Mouse (Mus musculus): ENCODE data around the gene Tlr2. TPM values are rescaled to one million over a fixed set of nuclear protein-coding genes. Genes with fewer than 3 reads are reported as not detected.

Tlr2 gene
- polyA plus RNA-seq, 1 experiment from 2014 or later = 2.5 TPM

DNA sequence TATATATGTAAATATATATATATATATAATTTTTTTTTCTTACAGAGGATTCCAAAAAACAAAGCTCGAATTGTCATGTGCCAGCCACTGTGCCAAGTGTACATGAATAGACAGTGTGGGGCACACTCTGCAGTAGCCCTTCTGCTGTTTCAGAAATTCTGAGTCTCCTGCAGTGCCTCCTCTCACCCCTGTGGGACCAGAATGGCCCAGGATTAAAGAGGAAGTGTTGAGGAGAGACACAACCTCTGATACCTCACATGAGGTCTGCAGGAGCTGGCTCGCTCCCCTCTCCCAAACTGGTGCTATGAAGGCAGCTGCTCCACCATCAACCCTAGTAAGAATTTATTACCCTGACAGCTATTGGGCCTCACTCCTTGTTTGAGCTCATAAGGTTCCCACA lies 7.8 kb upstream of the Tlr2 start:
- Histone ChIP-seq H3K4me1 (ENCODE audit: control insufficient read depth, low read depth, low read length) (no peaks in the 10 kb centered on the region), H3K9ac (ENCODE audit: low read depth, low read length) (no peak overlapping the region), H3K27me3 (ENCODE audit: control insufficient read depth, insufficient read depth, low read depth, low read length) (no peaks in the 10 kb centered on the region), H3K4me2 (ENCODE audit: low read depth, low read length) (no peak overlapping the region), H3K27ac (ENCODE audit: low read length) (no peak overlapping the region), H3K36me3 (ENCODE audit: control insufficient read depth, insufficient read depth) (no peaks in the 10 kb centered on the region), H3K4me3 (ENCODE audit: low read depth, low read length) (no peak overlapping the region), H3K9me3 (replicated peaks; ENCODE audit: control insufficient read depth, low read length) (no peaks in the 10 kb centered on the region)
- ATAC-seq (ENCODE audit: low read depth) = no peak
- WGBS (ENCODE audit: insufficient replicate concordance) = 54% methylated on average over 2 of the region's 2 CpGs

DNA sequence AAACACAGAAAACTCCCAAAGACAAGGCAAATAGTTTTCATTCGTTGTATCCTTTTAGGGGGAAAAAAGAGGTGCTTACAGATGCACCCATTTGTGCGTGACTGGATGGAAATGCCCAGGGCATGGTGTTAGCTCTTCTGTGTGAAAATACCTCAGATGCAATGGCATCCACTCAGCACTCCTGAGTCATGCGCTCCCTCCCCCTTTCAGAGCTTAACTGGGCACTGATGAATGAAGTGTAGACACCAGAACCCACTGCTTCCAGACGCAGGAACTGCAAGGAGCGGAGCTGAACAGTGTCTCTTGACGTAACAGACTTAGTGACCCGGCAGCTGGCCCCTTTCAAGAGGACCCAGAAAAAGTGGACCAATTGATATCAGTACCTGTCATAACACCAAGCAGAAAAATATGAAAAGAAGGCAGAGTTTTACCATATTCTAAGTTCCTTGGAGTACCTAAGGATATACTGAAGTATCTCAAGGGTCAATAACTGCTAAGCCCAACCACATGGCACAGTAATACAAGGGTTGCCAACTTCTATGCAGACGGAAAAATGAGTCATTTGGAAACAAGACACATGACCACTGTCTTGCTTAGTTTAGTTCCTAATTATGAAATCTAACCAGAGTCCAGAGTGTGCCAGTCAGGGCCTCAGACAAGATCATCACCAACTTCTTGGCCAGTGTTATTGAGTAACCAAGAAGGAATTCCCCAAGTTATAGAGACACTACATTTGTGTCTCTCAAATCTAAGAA lies 3.4 kb upstream of the Tlr2 start:
- ATAC-seq (ENCODE audit: low read depth) = peak; percentile 54
- H3K9me3 ChIP-seq (replicated peaks; ENCODE audit: control insufficient read depth, low read length) = no peaks in the 10 kb centered on the region
- H3K36me3 ChIP-seq (ENCODE audit: control insufficient read depth, insufficient read depth) = no peaks in the 10 kb centered on the region

DNA sequence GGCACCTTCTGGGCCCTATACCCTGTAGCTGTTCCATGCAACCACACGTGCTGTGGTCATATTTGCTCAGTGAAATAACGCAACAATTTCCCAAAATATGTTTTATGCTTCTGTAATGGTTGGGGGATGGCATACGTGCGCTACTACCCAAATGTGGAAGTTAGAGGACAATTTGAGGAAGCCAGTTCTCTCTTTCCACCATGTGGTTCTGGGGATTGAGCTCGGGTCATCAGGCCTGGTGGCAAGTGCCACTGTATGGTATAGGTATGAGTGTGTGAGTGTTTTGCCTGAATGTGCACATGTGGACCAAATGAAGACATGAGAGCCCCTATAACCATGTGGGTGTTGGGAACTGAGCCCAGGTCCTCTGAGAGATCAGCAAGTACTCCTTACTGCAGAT lies 2.1 kb downstream of the Tlr2 start:
- no peak overlapping the region for H3K4me3 ChIP-seq (ENCODE audit: low read depth, low read length)
- H3K27ac ChIP-seq (ENCODE audit: low read length) = no peak overlapping the region
- H3K9ac ChIP-seq (ENCODE audit: low read depth, low read length) = no peak overlapping the region
- H3K4me2 ChIP-seq (ENCODE audit: low read depth, low read length) = no peak overlapping the region
- H3K36me3 ChIP-seq (ENCODE audit: control insufficient read depth, insufficient read depth) = no peaks in the 10 kb centered on the region
- no peak for ATAC-seq (ENCODE audit: low read depth)
- no peaks in the 10 kb centered on the region; the same call in 1 of the 2 replicates for H3K4me1 ChIP-seq (ENCODE audit: control insufficient read depth, low read depth, low read length)
- H3K27me3 ChIP-seq (ENCODE audit: control insufficient read depth, insufficient read depth, low read depth, low read length) = peaks cover 9% of the 10 kb centered on the region
- WGBS (ENCODE audit: insufficient replicate concordance) = 58% methylated on average over 5 of the region's 5 CpGs
- H3K9me3 ChIP-seq (replicated peaks; ENCODE audit: control insufficient read depth, low read length) = no peaks in the 10 kb centered on the region

More for the DNA sequence above, 3.4 kb upstream of the Tlr2 start:
- H3K4me1 ChIP-seq (ENCODE audit: control insufficient read depth, low read depth, low read length) = no peaks in the 10 kb centered on the region; the same call in 1 of the 2 replicates
- no peak overlapping the region for H3K4me3 ChIP-seq (ENCODE audit: low read depth, low read length)
- H3K27me3 ChIP-seq (ENCODE audit: control insufficient read depth, insufficient read depth, low read depth, low read length) = peaks cover 9% of the 10 kb centered on the region
- no peak overlapping the region for H3K4me2 ChIP-seq (ENCODE audit: low read depth, low read length)
- H3K9ac ChIP-seq (ENCODE audit: low read depth, low read length) = no peak overlapping the region
- 49% methylated on average over 8 of the region's 8 CpGs for WGBS (ENCODE audit: insufficient replicate concordance)
- H3K27ac ChIP-seq (ENCODE audit: low read length) = no peak overlapping the region

DNA sequence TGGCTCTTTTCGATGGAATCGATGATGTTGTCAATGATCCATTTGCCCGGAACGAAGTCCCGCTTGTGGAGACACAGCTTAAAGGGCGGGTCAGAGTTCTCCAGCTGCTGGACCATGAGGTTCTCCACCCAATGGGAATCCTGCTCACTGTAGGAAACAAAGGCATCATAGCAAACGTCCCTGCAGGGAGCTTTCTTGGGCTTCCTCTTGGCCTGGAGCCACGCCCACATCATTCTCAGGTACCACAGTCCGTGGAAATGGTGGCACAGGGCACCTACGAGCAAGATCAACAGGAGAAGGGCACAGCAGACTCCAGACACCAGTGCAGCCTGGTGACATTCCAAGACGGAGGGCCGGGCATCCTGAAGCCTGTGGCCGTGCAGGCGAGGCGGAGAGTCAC lies 4.9 kb downstream of the Tlr2 start:
- peaks cover 6% of the 10 kb centered on the region for H3K27me3 ChIP-seq (ENCODE audit: control insufficient read depth, insufficient read depth, low read depth, low read length)
- H3K4me1 ChIP-seq (ENCODE audit: control insufficient read depth, low read depth, low read length) = no peaks in the 10 kb centered on the region
- no peak for ATAC-seq (ENCODE audit: low read depth)
- H3K4me3 ChIP-seq (ENCODE audit: low read depth, low read length) = no peak overlapping the region
- H3K27ac ChIP-seq (ENCODE audit: low read length) = no peak overlapping the region
- no peaks in the 10 kb centered on the region for H3K36me3 ChIP-seq (ENCODE audit: control insufficient read depth, insufficient read depth)
- no peak overlapping the region for H3K4me2 ChIP-seq (ENCODE audit: low read depth, low read length)
- WGBS (ENCODE audit: insufficient replicate concordance) = 72% methylated on average over 15 of the region's 15 CpGs
- H3K9ac ChIP-seq (ENCODE audit: low read depth, low read length) = no peak overlapping the region
- no peaks in the 10 kb centered on the region for H3K9me3 ChIP-seq (replicated peaks; ENCODE audit: control insufficient read depth, low read length)

- WGBS (ENCODE audit: insufficient replicate concordance) = 54% methylated on average over 5 of the region's 5 CpGs
- ATAC-seq (ENCODE audit: low read depth) = no peak
- H3K4me2 ChIP-seq (ENCODE audit: low read depth, low read length) = no peak overlapping the region
- no peak overlapping the region for H3K27ac ChIP-seq (ENCODE audit: low read length)
- no peak overlapping the region for H3K4me3 ChIP-seq (ENCODE audit: low read depth, low read length)
- no peaks in the 10 kb centered on the region for H3K27me3 ChIP-seq (ENCODE audit: control insufficient read depth, insufficient read depth, low read depth, low read length)
- H3K36me3 ChIP-seq (ENCODE audit: control insufficient read depth, insufficient read depth) = no peaks in the 10 kb centered on the region
- H3K9me3 ChIP-seq (replicated peaks; ENCODE audit: control insufficient read depth, low read length) = no peaks in the 10 kb centered on the region
- H3K9ac ChIP-seq (ENCODE audit: low read depth, low read length) = no peak overlapping the region
- H3K4me1 ChIP-seq (ENCODE audit: control insufficient read depth, low read depth, low read length) = no peaks in the 10 kb centered on the region
Observed at GRCm38 (mm10) chr3:83828145-83828611, 13.4 kb downstream of the Tlr2 start.

GRCm38 (mm10) chr3:83827684-83828083 lies 13.9 kb downstream of the Tlr2 start:
- Histone ChIP-seq H3K4me2 (ENCODE audit: low read depth, low read length) (no peak overlapping the region), H3K36me3 (ENCODE audit: control insufficient read depth, insufficient read depth) (no peaks in the 10 kb centered on the region), H3K4me1 (ENCODE audit: control insufficient read depth, low read depth, low read length) (no peaks in the 10 kb centered on the region), H3K4me3 (ENCODE audit: low read depth, low read length) (no peak overlapping the region), H3K27ac (ENCODE audit: low read length) (no peak overlapping the region), H3K9ac (ENCODE audit: low read depth, low read length) (no peak overlapping the region), H3K9me3 (replicated peaks; ENCODE audit: control insufficient read depth, low read length) (no peaks in the 10 kb centered on the region), H3K27me3 (ENCODE audit: control insufficient read depth, insufficient read depth, low read depth, low read length) (no peaks in the 10 kb centered on the region)
- ATAC-seq (ENCODE audit: low read depth) = no peak
- WGBS (ENCODE audit: insufficient replicate concordance) = 75% methylated on average over 9 of the region's 9 CpGs

DNA sequence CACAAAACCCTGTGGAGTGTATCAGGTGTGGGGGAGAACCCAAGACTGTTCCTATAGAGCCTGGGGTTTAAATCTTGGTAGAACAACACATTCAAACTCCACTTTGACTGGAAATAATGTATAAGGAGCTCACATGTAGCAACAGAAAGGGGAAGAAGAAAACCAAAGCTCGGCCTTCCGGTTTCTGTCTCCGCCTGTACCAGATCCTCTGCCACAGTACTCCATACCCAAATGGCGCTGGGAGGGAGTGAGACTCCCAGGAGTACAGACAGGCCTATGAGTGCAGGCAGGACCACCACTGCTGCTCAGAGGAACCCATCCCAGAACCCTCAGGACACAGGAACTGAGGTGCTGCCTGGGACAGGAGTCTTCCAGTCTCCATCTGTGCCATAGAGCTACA lies 17.8 kb downstream of the Tlr2 start:
- H3K4me1 ChIP-seq (ENCODE audit: control insufficient read depth, low read depth, low read length) = no peaks in the 10 kb centered on the region
- H3K9ac ChIP-seq (ENCODE audit: low read depth, low read length) = no peak overlapping the region
- WGBS (ENCODE audit: insufficient replicate concordance) = 61% methylated on average over 4 of the region's 4 CpGs
- ATAC-seq (ENCODE audit: low read depth) = no peak
- H3K27me3 ChIP-seq (ENCODE audit: control insufficient read depth, insufficient read depth, low read depth, low read length) = no peaks in the 10 kb centered on the region
- no peak overlapping the region for H3K27ac ChIP-seq (ENCODE audit: low read length)
- H3K4me3 ChIP-seq (ENCODE audit: low read depth, low read length) = no peak overlapping the region
- H3K9me3 ChIP-seq (replicated peaks; ENCODE audit: control insufficient read depth, low read length) = no peaks in the 10 kb centered on the region
- H3K4me2 ChIP-seq (ENCODE audit: low read depth, low read length) = no peak overlapping the region
- no peaks in the 10 kb centered on the region for H3K36me3 ChIP-seq (ENCODE audit: control insufficient read depth, insufficient read depth)

GRCm38 (mm10) chr3:83816372-83816925 lies 25.1 kb downstream of the Tlr2 start:
- Histone ChIP-seq H3K9ac (ENCODE audit: low read depth, low read length) (no peak overlapping the region), H3K9me3 (replicated peaks; ENCODE audit: control insufficient read depth, low read length) (no peaks in the 10 kb centered on the region), H3K36me3 (ENCODE audit: control insufficient read depth, insufficient read depth) (no peaks in the 10 kb centered on the region), H3K4me3 (ENCODE audit: low read depth, low read length) (no peak overlapping the region), H3K27ac (ENCODE audit: low read length) (no peak overlapping the region), H3K4me2 (ENCODE audit: low read depth, low read length) (no peak overlapping the region), H3K27me3 (ENCODE audit: control insufficient read depth, insufficient read depth, low read depth, low read length) (no peaks in the 10 kb centered on the region), H3K4me1 (ENCODE audit: control insufficient read depth, low read depth, low read length) (no peaks in the 10 kb centered on the region)
- 63% methylated on average over 4 of the region's 4 CpGs for WGBS (ENCODE audit: insufficient replicate concordance)
- ATAC-seq (ENCODE audit: low read depth) = no peak

- Histone ChIP-seq H3K4me1 (ENCODE audit: control insufficient read depth, low read depth, low read length) (no peaks in the 10 kb centered on the region), H3K9me3 (replicated peaks; ENCODE audit: control insufficient read depth, low read length) (no peaks in the 10 kb centered on the region), H3K27me3 (ENCODE audit: control insufficient read depth, insufficient read depth, low read depth, low read length) (no peaks in the 10 kb centered on the region), H3K4me2 (ENCODE audit: low read depth, low read length) (no peak overlapping the region), H3K36me3 (ENCODE audit: control insufficient read depth, insufficient read depth) (no peaks in the 10 kb centered on the region), H3K4me3 (ENCODE audit: low read depth, low read length) (no peak overlapping the region), H3K9ac (ENCODE audit: low read depth, low read length) (no peak overlapping the region), H3K27ac (ENCODE audit: low read length) (no peak overlapping the region)
- ATAC-seq (ENCODE audit: low read depth) = no peak
Observed at GRCm38 (mm10) chr3:83812863-83813262, 28.7 kb downstream of the Tlr2 start.
